Mouse (Mus musculus) heart, adult 2 months (tissue): Measurements from ENCODE around the gene Ceacam15. TPM values are rescaled to one million over a fixed set of nuclear protein-coding genes. Genes with fewer than 3 reads are reported as not detected.
"Not testable (repeated sequence)": the region's sequence is repeated elsewhere in the genome, so short reads cannot be mapped to it uniquely, and the experiment has no call there.

ENCODE experiments used
- DNase-seq, 2 experiments: peaks; one replicate each; pipeline ENCODE4 v3.0.0; 2021
- H3K27ac ChIP-seq: fragments of 200-600 bp; 2 replicates; pipeline ENCODE4 v1.8.1; 2022
- H3K27me3 ChIP-seq: fragments of 200-500 bp; 2 replicates; pipeline ENCODE4 v1.6.1; 2012; ENCODE audit warnings: mild to moderate bottlenecking, low read length, inconsistent platforms, mixed read lengths; ENCODE audit not compliant: control insufficient read depth, insufficient read depth
- H3K36me3 ChIP-seq: fragments of 200-500 bp; 2 replicates; pipeline ENCODE4 v1.6.1; 2012; ENCODE audit warnings: low read length, inconsistent platforms; ENCODE audit not compliant: control insufficient read depth, insufficient read depth
- H3K4me1 ChIP-seq: fragments of 200-500 bp; 2 replicates; pipeline ENCODE4 v1.6.1; 2011; ENCODE audit warnings: low read length; ENCODE audit not compliant: control insufficient read depth, insufficient read depth
- H3K4me3 ChIP-seq: fragments of 200-600 bp; 2 replicates; pipeline ENCODE4 v1.8.1; 2022
- H3K79me2 ChIP-seq: fragments of 200-500 bp; replicated peaks from 2 replicates; pipeline ENCODE4 v1.6.1; 2012; ENCODE audit warnings: mild to moderate bottlenecking, inconsistent platforms, low read length, moderate library complexity, mixed read lengths; ENCODE audit not compliant: control insufficient read depth, insufficient read depth
- H3K9ac ChIP-seq: fragments of 200-500 bp; 2 replicates; pipeline ENCODE4 v1.6.1; 2012; ENCODE audit warnings: low read depth, mild to moderate bottlenecking, control low read depth, inconsistent platforms, low read length, mixed read lengths
- CTCF ChIP-seq: fragments of 200-600 bp; IDR thresholded peaks from 2 replicates; pipeline ENCODE4 v1.8.1; 2022; ENCODE audit warnings: antibody characterized with exemption, mild to moderate bottlenecking, moderate library complexity
- EP300 ChIP-seq: fragments of 200-500 bp; IDR thresholded peaks from 2 replicates; pipeline ENCODE4 v1.6.1; 2011; ENCODE audit warnings: low read depth, low read length, control low read depth; ENCODE audit not compliant: insufficient read depth
- POLR2A ChIP-seq: fragments of 200-500 bp; IDR thresholded peaks from 2 replicates; pipeline ENCODE4 v1.6.1; 2011; ENCODE audit warnings: mild to moderate bottlenecking, low read depth, low read length, control low read depth; ENCODE audit not compliant: insufficient read depth
- WGBS: fragments of 180-500 bp; shearing (Covaris S2); methylation state at CpG from one replicate; pipeline ENCODE4 v1.1.7; 2018; 5-methylcytosine and 5-hydroxymethylcytosine counted together
- intact Hi-C: fragments of 180-260 bp; cut with DNase I; formaldehyde crosslinking; loops from one replicate; pipeline ENCODE4 v1.15.1; 2025
- long read RNA-seq: library from polyadenylated mRNA; stranded (forward); transcript quantifications from one replicate; pipeline ENCODE4 v2.0.0, GENCODE M21; 2021
- polyA plus RNA-seq: library from polyadenylated mRNA; depleted of rRNA; stranded (reverse); fragments of >200 nt; gene quantifications from 2 replicates; pipeline ENCODE4 v1.2.3, GENCODE M21; 2012; rRNA removed
- total RNA-seq, 2 experiments: library from RNA; stranded (reverse); gene quantifications; 2 replicates each; pipeline ENCODE4 v1.2.3; 2021

The Ceacam15 gene
- total RNA-seq = not detected
- polyA plus RNA-seq = 0.14 TPM in 1 of 2 replicates, not detected in the other
- long read RNA-seq = 0 reads

- no peaks in the 10 kb centered on the region for H3K27me3 ChIP-seq
- no peak for DNase-seq
- TF ChIP-seq EP300 (no peak), CTCF (no peak), POLR2A (no peak)
- no peak within 1 kb of the TSS for H3K27ac ChIP-seq
- H3K36me3 ChIP-seq = no peaks in the 10 kb centered on the region
- intact Hi-C loops = no loop called here
- no peaks in the 10 kb centered on the region for H3K79me2 ChIP-seq
- H3K4me1 ChIP-seq = peaks cover 3% of the 10 kb centered on the region
- no peak within 1 kb of the TSS for H3K9ac ChIP-seq
- no peak within 1 kb of the TSS for H3K4me3 ChIP-seq
- 50% methylated on average over 1 of the region's 1 CpGs for WGBS
Measured at GRCm38 (mm10) chr7:16675605-16676004, at the start of gene Ceacam15. Ceacam15 (minus strand) TSS chr7:16675705.

GRCm38 (mm10) chr7:16722490-16722889 lies 47.0 kb upstream of the Ceacam15 start:
- H3K36me3 ChIP-seq, H3K9ac ChIP-seq, H3K4me1 ChIP-seq, H3K4me3 ChIP-seq, H3K79me2 ChIP-seq, H3K27ac ChIP-seq, DNase-seq, H3K27me3 ChIP-seq: not testable (repeated sequence)
- WGBS = 56% methylated on average over 3 of the region's 3 CpGs
- intact Hi-C loops = loop anchor here (5.0 kb wide), 1 partner anchor 225 kb away; no protein-coding TSS in a partner anchor

GRCm38 (mm10) chr7:16721629-16722028 lies 46.1 kb upstream of the Ceacam15 start, which contains the start of gene Ceacam9:
Ceacam9 (plus strand) TSS chr7:16721929.
- WGBS = 86% methylated on average over 2 of the region's 2 CpGs

GRCm38 (mm10) chr7:16716456-16717152 lies 41.1 kb upstream of the Ceacam15 start:
- H3K9ac ChIP-seq, intact Hi-C loops, H3K4me1 ChIP-seq: not testable (repeated sequence)

More at GRCm38 (mm10) chr7:16721629-16722028, 46.1 kb upstream of the Ceacam15 start, which contains the start of gene Ceacam9:
- Histone ChIP-seq H3K9ac (no peak within 1 kb of the TSS), H3K4me3 (no peak within 1 kb of the TSS), H3K27me3 (no peaks in the 10 kb centered on the region), H3K79me2 (no peaks in the 10 kb centered on the region), H3K36me3 (no peaks in the 10 kb centered on the region), H3K4me1 (no peaks in the 10 kb centered on the region; the same call in 1 of the 2 replicates), H3K27ac (no peak within 1 kb of the TSS)
- intact Hi-C loops = loop anchor here (5.0 kb wide), 1 partner anchor 224 kb away; no protein-coding TSS in a partner anchor
- no peak for TF ChIP-seq EP300
- TF ChIP-seq POLR2A = no peak
- TF ChIP-seq CTCF = no peak
- DNase-seq = no peak

GRCm38 (mm10) chr7:16712633-16713415 lies 37.3 kb upstream of the Ceacam15 start:
- TF ChIP-seq CTCF = peak; percentile 15; the same call in 1 of the 2 replicates
- no peak for TF ChIP-seq EP300
- TF ChIP-seq POLR2A = no peak
- H3K4me1 ChIP-seq = peaks cover 3% of the 10 kb centered on the region
- WGBS = 78% methylated on average over 13 of the region's 13 CpGs
- H3K79me2 ChIP-seq = no peaks in the 10 kb centered on the region
- no peaks in the 10 kb centered on the region for H3K27me3 ChIP-seq
- no peaks in the 10 kb centered on the region for H3K36me3 ChIP-seq
- no peak for DNase-seq
- H3K4me3 ChIP-seq = no peak overlapping the region
- no peak overlapping the region for H3K9ac ChIP-seq
- no peak overlapping the region for H3K27ac ChIP-seq
- intact Hi-C loops = no loop called here

More at GRCm38 (mm10) chr7:16716456-16717152, 41.1 kb upstream of the Ceacam15 start:
- H3K27me3 ChIP-seq, DNase-seq, H3K27ac ChIP-seq, H3K36me3 ChIP-seq, H3K4me3 ChIP-seq, H3K79me2 ChIP-seq: not testable (repeated sequence)
- WGBS = 37% methylated on average over 8 of the region's 8 CpGs

GRCm38 (mm10) chr7:16710604-16711003 lies 35.1 kb upstream of the Ceacam15 start:
- 78% methylated on average over 5 of the region's 5 CpGs for WGBS

More at GRCm38 (mm10) chr7:16710604-16711003, 35.1 kb upstream of the Ceacam15 start:
- no peak overlapping the region for H3K4me3 ChIP-seq
- intact Hi-C loops = no loop called here
- no peaks in the 10 kb centered on the region for H3K4me1 ChIP-seq
- no peaks in the 10 kb centered on the region for H3K79me2 ChIP-seq
- DNase-seq = no peak
- no peaks in the 10 kb centered on the region for H3K27me3 ChIP-seq
- no peak overlapping the region for H3K27ac ChIP-seq
- no peaks in the 10 kb centered on the region for H3K36me3 ChIP-seq
- TF ChIP-seq CTCF (peak; percentile 40), EP300 (no peak), POLR2A (no peak)
- no peak overlapping the region for H3K9ac ChIP-seq
